Mouse (Mus musculus) intestine, embryonic 14.5 days (tissue): ENCODE measurements around the gene Olfr750. TPM values are rescaled to one million over a fixed set of nuclear protein-coding genes. Genes with fewer than 3 reads are reported as not detected.

Experiments used
- ATAC-seq: fragments of 200-750 bp; cut with Nextera tagmentation; replicated peaks from 2 replicates; pipeline ENCODE4 v1.8.0; 2017; ENCODE audit warnings: low read depth, moderate number of reproducible peaks, moderate TSS enrichment, moderate library complexity; ENCODE audit not compliant: low FRiP score, low TSS enrichment
- DNase-seq: peaks from one replicate; pipeline ENCODE4 v3.0.0-alpha.2; 2018; ENCODE audit warnings: low spot score
- H3K27ac ChIP-seq: fragments of 300-500 bp; sonication (generic); 2 replicates; pipeline ENCODE4 v1.5.1; 2014; ENCODE audit warnings: low read depth, mild to moderate bottlenecking, control low read depth
- H3K27me3 ChIP-seq: fragments of 300-500 bp; sonication (generic); replicated peaks from 2 replicates; pipeline ENCODE4 v1.6.1; 2014; ENCODE audit warnings: low read length, control low read depth; ENCODE audit not compliant: control insufficient read depth, insufficient read depth
- H3K36me3 ChIP-seq: fragments of 300-500 bp; sonication (generic); 2 replicates; pipeline ENCODE4 v1.6.1; 2014; ENCODE audit warnings: low read length, control low read depth; ENCODE audit not compliant: control insufficient read depth, insufficient read depth
- H3K4me1 ChIP-seq: fragments of 300-500 bp; sonication (generic); replicated peaks from 2 replicates; pipeline ENCODE4 v1.6.1; 2014; ENCODE audit warnings: low read length, control low read depth, mixed read lengths; ENCODE audit not compliant: control insufficient read depth, insufficient read depth
- H3K4me2 ChIP-seq: fragments of 300-500 bp; sonication (generic); 2 replicates; pipeline ENCODE4 v1.6.1; 2014; ENCODE audit warnings: low read length
- H3K4me3 ChIP-seq: fragments of 300-500 bp; sonication (generic); 2 replicates; pipeline ENCODE4 v1.5.1; 2014; ENCODE audit warnings: low read depth, low read length, control low read depth, mixed read lengths
- H3K9ac ChIP-seq: fragments of 300-500 bp; sonication (generic); 2 replicates; pipeline ENCODE4 v1.6.1; 2014; ENCODE audit warnings: mild to moderate bottlenecking, low read length
- H3K9me3 ChIP-seq: fragments of 300-500 bp; sonication (generic); 2 replicates; pipeline ENCODE4 v1.6.1; 2016; ENCODE audit warnings: low read length, control low read depth; ENCODE audit not compliant: control insufficient read depth
- WGBS: fragments of 180-500 bp; shearing (Covaris S2); extraction: QIAGEN DNeasy Blood & Tissue Kit; methylation state at CpG from one replicate; pipeline ENCODE4 v1.1.7; 2014; 5-methylcytosine and 5-hydroxymethylcytosine counted together
- polyA plus RNA-seq: library from polyadenylated mRNA; unstranded; fragments of >200 nt; fragmentation: Nextera tagmentation; extraction: Ambion mirVana; gene quantifications from 2 replicates; pipeline ENCODE4 v1.2.1, GENCODE M21; 2014

The Olfr750 gene
- polyA plus RNA-seq, 1 experiment from 2014 or later, result not detected

GRCm38 (mm10) chr14:51026391-51027133 lies 47.7 kb downstream of the Olfr750 start:
- Histone ChIP-seq H3K9ac (no peak overlapping the region), H3K4me3 (no peak overlapping the region), H3K27me3 (no peaks in the 10 kb centered on the region), H3K27ac (no peak overlapping the region), H3K36me3 (no peaks in the 10 kb centered on the region), H3K9me3 (no peaks in the 10 kb centered on the region), H3K4me1 (no peaks in the 10 kb centered on the region), H3K4me2 (no peak overlapping the region)
- DNase-seq, result peak; percentile 65
- ATAC-seq, result 0 out of 2 replicates have a peak, but pooled peaks have one; percentile 40
- WGBS, result 37% methylated on average over 5 of the region's 5 CpGs

GRCm38 (mm10) chr14:51024820-51025219 lies 49.4 kb downstream of the Olfr750 start:
- H3K9me3 ChIP-seq, result no peaks in the 10 kb centered on the region
- no peak overlapping the region for H3K4me2 ChIP-seq
- H3K36me3 ChIP-seq, result no peaks in the 10 kb centered on the region
- H3K4me1 ChIP-seq, result no peaks in the 10 kb centered on the region
- H3K9ac ChIP-seq, result no peak overlapping the region
- ATAC-seq (no peak), DNase-seq (no peak)
- H3K4me3 ChIP-seq, result no peak overlapping the region
- 91% methylated on average over 1 of the region's 1 CpGs for WGBS
- no peaks in the 10 kb centered on the region for H3K27me3 ChIP-seq
- H3K27ac ChIP-seq, result no peak overlapping the region

GRCm38 (mm10) chr14:51023457-51023856 lies 50.8 kb downstream of the Olfr750 start:
- H3K4me3 ChIP-seq, result no peak overlapping the region
- H3K4me2 ChIP-seq, result no peak overlapping the region
- no peaks in the 10 kb centered on the region for H3K36me3 ChIP-seq
- no peak overlapping the region for H3K9ac ChIP-seq
- WGBS, result 76% methylated on average over 4 of the region's 4 CpGs
- no peak for DNase-seq
- no peaks in the 10 kb centered on the region for H3K27me3 ChIP-seq
- no peaks in the 10 kb centered on the region for H3K9me3 ChIP-seq
- ATAC-seq, result no peak
- no peaks in the 10 kb centered on the region for H3K4me1 ChIP-seq
- no peak overlapping the region for H3K27ac ChIP-seq

- WGBS, result 53% methylated on average over 3 of the region's 3 CpGs
- H3K36me3 ChIP-seq, result no peaks in the 10 kb centered on the region
- no peak overlapping the region for H3K9ac ChIP-seq
- DNase-seq (no peak), ATAC-seq (no peak)
- no peaks in the 10 kb centered on the region for H3K9me3 ChIP-seq
- no peaks in the 10 kb centered on the region for H3K4me1 ChIP-seq
- H3K4me3 ChIP-seq, result no peak overlapping the region
- no peak overlapping the region for H3K27ac ChIP-seq
- no peak overlapping the region for H3K4me2 ChIP-seq
- no peaks in the 10 kb centered on the region for H3K27me3 ChIP-seq
These were observed 57.0 kb downstream of the Olfr750 start for GRCm38 (mm10) chr14:51017256-51017655.

Other genes starting within 250 kb of the Olfr750 start
- gene Tep1, start 203.9 kb downstream of the Olfr750 start, polyA plus RNA-seq, result 10.5 and 10.9 TPM in 2 replicates
- gene Klhl33, start 176.9 kb downstream of the Olfr750 start, polyA plus RNA-seq, result 0.11 and 0.16 TPM in 2 replicates
- 140 and 169 TPM in 2 replicates for gene Osgep, start 149.5 kb downstream of the Olfr750 start, polyA plus RNA-seq
- gene Apex1, start 149.5 kb downstream of the Olfr750 start, polyA plus RNA-seq, result 291 and 302 TPM in 2 replicates
- gene Pip4p1, start 143.6 kb downstream of the Olfr750 start, polyA plus RNA-seq, result 55.8 and 56.9 TPM in 2 replicates
- gene Pnp, start 143.4 kb downstream of the Olfr750 start, polyA plus RNA-seq, result 75.2 TPM in 2 replicates
- gene Gm49342, start 129.9 kb downstream of the Olfr750 start, polyA plus RNA-seq, result not detected in 2 replicates
- gene Pnp2, start 118.4 kb downstream of the Olfr750 start, polyA plus RNA-seq, result 0.93 and 1.1 TPM in 2 replicates
- gene Rnase10, start 66.7 kb downstream of the Olfr750 start, polyA plus RNA-seq, result 0.15 and 0.27 TPM in 2 replicates
- not detected in 2 replicates for gene Rnase9, start 32.6 kb downstream of the Olfr750 start, polyA plus RNA-seq
- not detected in 2 replicates for gene Rnase11, start 24.3 kb downstream of the Olfr750 start, polyA plus RNA-seq
- gene Rnase12, start 16.8 kb downstream of the Olfr750 start, polyA plus RNA-seq, result 0.47 and 0.97 TPM in 2 replicates
- gene Rnase4, start 16.6 kb upstream of the Olfr750 start, polyA plus RNA-seq, result 142 and 151 TPM in 2 replicates
- gene Ang, start 16.7 kb upstream of the Olfr750 start, polyA plus RNA-seq, result 34.0 and 38.6 TPM in 2 replicates
- 0.12 TPM in 1 of 2 replicates, not detected in the other for gene Eddm3b, start 40.0 kb upstream of the Olfr750 start, polyA plus RNA-seq
- gene Rnase6, start 49.5 kb upstream of the Olfr750 start, polyA plus RNA-seq, result 0.91 and 2.1 TPM in 2 replicates
- gene Rnase1, start 72.3 kb upstream of the Olfr750 start, polyA plus RNA-seq, result 1.9 and 4.0 TPM in 2 replicates
- gene Rnase2b, start 87.8 kb upstream of the Olfr750 start, polyA plus RNA-seq, result not detected in 2 replicates
- not detected in 2 replicates for gene Ang2, start 124.7 kb upstream of the Olfr750 start, polyA plus RNA-seq
- not detected in 2 replicates for gene Ear14, start 129.0 kb upstream of the Olfr750 start, polyA plus RNA-seq
- not detected in 2 replicates for gene Rnase2a, start 181.7 kb upstream of the Olfr750 start, polyA plus RNA-seq